Mouse (Mus musculus) thymus, adult 18-20 months (tissue): ENCODE results near the gene Gdi2.
"Not testable (repeated sequence)": the region's sequence is repeated elsewhere in the genome, so short reads cannot be mapped to it uniquely, and the experiment has no call there.

Experiments
- DNase-seq, 2 experiments: peaks; one replicate each; pipeline ENCODE4 v3.0.0; 2022; ENCODE audit warnings: mixed read lengths in 2 of 2

The Gdi2 gene

GRCm38 (mm10) chr13:3537594-3538222, at the start of gene Gdi2:
Gdi2 (plus strand) TSS chr13:3538063.
- DNase-seq = peak; percentile 89 to 91

- DNase-seq = no peak
These were observed 42.3 kb upstream of the Gdi2 start for GRCm38 (mm10) chr13:3495526-3495925.

DNA sequence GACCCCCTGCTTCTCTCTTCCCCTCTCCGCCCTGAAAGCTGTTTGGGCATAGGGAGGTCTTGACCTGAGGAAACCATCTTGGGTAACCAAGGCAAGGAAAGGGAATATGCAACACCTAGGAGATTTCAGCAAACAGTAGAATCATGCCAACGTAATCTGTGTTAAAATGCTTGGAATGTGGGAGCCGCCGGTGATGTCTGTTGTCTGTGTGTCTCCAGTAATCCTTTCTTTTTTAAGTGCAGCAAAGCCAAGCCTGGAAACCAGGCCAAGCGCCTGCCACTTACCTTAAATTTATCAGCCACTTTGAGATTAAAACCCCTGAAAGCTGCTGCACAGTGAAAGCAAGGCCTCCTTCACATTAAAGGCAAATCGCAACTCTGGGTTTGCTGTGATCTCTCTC, 36.8 kb upstream of the Gdi2 start:
- not testable (repeated sequence) for DNase-seq

DNA sequence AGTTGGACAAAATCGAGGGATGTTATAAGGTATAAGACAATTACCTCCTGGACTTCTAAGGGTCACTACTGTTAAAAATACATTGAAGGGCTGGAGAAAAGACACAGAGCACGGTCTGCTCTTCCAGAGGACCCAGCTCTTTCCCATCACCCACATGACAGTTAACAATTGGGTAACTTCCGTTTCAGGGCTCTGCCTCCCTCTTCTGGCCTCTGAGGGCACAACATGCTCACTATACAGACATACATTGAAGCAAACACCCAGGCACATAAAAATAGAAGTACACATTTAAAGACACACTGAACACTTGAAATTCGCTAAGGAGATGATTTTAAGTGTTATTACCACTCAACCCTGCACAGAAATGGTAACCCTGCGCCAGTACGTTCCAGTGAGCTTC, 22.5 kb upstream of the Gdi2 start:
- DNase-seq = not testable (repeated sequence)

GRCm38 (mm10) chr13:3519357-3519756, 18.5 kb upstream of the Gdi2 start:
- DNase-seq = not testable (repeated sequence)

GRCm38 (mm10) chr13:3519994-3520393, 17.9 kb upstream of the Gdi2 start:
- not testable (repeated sequence) for DNase-seq

DNA sequence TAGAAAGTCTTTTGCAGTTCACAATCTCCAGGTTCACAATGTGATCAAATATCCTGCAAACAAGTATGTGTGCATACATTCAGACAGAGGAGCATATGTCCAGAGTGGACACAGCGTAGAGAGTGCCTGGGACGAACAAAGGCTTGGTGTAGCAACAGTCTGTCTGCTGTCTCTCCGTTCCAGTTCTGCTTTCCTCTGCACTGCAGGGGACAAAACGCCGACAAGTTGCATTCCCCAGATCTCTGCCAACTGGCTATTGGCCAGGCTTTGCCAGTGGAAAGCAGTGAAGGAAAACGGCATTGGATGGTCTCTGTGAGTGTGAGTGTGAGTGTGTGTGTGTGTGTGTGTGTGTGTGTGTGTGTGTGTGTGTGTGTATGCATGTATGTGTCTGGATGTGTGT, 14.4 kb upstream of the Gdi2 start:
- no peak for DNase-seq

- DNase-seq = no peak
These were observed 13.9 kb upstream of the Gdi2 start for GRCm38 (mm10) chr13:3523946-3524345.

DNA sequence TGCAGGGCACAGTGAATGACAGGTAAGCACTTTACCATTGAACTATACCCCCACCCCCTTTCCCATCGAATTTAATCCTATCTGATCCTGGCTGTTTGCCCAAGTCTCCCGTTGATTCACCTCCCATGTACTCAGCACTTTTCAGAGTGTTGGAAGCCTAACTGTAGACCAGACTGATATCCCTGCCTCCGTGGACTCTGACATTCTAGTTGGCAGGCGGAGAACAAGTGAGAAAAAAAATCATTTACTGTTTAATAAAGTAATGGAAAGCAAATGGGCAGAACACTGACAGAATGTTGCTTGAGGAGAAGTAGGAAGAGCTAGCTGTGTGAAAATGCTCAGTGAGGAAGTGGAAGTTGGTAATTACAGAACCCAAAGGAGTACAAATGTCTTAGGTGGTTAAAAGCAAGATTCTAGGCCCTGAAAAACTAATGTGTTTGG, 12.2 kb upstream of the Gdi2 start:
- DNase-seq = no peak

- peak in 1 of 2 experiments; percentile 52 for DNase-seq
These were observed 11.5 kb upstream of the Gdi2 start for GRCm38 (mm10) chr13:3526328-3526727.

DNA sequence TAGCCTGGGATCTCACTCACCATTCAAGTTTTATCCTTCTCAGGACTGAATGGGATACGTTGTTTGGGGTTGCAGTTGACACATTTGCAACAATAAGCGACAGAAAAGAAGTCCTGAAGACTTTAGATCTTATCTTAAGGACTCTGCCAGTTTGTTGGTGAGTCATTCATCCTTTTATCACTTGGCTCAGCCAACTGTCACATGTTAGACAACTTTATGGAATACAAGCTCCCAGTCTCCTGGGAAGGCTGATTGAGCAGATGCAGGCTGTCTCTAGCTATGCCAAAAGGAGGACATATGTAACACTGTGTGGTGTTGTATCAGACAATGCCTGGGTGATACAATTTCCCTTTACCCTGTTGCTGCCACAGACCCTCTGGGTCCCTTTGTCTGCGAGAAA, 7.4 kb upstream of the Gdi2 start:
- no peak for DNase-seq

GRCm38 (mm10) chr13:3531176-3531575, 6.7 kb upstream of the Gdi2 start:
- not testable (repeated sequence) for DNase-seq

DNA sequence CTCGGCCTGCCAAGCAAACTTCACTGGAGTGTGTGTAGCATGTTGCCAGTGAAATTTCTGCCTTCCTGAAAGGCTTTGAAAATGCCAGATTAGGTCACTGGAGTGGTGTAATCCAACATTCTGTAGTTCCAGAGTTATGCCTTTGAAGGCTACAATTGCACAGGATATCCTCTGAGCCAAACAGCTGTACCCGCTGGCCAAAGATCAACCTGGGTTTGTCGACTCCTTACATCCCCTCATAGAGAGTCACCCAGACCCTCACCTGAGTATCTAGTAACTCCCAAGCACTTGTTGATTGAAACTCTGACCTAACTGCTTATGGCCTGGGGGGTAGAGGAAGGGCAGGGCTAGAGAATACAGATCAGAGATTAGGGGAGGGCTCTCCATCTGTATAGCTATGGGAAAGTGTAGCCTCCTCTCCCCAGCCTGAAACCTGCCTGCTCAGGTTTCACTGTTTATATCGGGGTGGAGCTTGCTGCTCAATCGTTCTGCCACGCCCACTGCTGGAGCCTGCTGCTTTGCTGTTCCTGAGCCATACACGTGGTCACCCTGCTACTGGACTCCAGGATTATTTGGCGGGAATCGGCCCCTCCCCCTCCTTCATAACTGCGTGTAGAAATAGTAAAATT, 6.1 kb upstream of the Gdi2 start:
- DNase-seq = no peak

- no peak for DNase-seq
These were observed 5.4 kb upstream of the Gdi2 start for GRCm38 (mm10) chr13:3532451-3532850.

DNA sequence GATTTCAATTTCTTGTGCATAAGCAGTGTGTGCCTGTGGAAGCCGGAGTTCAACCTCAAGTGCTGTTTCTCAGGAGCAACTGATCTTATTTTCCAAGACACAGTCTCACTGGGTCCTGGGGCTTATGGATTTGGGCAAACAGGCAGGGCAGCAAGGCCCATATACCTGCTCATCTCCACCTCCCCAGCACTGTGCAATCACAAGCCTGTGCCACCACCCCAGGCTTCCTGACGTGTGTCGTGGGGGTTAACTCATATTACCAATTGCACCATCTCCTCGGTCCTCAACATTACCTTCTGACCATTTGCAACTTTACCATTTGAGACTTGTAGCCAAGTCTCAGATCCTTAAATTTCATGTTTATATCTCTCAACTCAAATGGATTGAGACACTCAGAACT, 3.7 kb upstream of the Gdi2 start:
- no peak for DNase-seq

DNA sequence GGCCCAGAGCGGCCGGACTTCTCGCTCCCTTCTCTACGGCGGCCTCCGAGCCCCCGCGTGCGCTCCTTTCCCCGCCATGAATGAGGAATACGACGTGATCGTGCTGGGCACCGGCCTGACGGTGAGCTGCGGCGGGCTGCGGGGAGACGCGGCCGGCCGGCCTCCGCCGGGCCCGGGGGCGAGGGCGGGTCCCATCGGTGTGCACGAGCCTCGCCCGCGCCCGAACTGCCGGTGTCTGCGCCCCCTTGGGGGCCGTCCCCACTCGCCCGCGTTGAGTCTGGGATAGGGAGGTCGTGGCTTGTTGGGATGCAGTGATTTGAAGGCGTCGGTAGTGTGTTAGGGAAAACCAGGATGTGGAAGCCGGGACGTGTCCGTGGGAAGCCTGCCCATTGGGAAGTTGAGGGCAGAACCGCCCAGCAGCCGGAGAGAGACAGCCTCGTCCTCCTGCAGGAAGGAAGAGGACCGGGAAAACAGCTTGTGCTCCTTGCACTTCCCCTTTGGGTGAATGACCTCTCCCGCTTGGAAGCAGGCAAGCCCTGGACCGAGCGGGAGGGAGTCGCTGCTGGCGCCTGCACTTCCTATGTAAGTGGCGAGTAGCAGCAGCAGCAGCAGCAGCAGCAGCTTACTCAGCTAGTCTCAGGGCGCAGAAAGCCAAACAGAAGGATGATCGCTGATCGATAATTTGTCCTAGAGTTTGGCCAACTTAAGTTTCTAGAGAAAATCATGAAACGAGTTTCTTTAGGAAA, 533 bp downstream of the Gdi2 start:
- DNase-seq = peak; percentile 44 to 52

DNA sequence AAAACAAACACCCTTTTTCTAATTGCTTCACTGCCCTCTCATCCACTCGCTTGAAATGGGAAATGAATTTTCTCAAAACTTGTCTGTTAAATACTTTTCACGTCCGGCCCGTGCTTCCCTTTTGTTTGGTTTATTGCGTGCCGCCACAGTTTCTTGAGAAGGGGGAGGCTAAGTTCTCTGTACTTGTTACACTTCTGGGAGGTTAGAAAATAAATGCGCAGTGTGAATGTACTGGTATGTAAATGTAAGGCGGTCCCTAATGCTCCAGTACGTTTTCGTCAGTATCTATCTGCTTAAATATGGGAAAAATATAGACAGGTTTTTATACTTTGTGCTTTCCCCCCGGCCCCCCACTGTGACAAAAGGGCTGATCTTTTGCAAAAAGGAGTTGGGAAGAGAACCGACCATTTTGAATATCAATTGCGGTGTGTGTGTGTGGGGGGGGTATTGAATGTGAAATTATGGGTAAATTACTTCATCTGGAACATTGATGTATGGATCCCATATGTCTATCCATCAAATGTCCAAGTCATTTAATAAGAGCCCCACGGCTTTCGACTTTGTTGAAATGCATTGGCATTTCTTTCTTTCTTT, 1.2 kb downstream of the Gdi2 start:
- no peak for DNase-seq

DNA sequence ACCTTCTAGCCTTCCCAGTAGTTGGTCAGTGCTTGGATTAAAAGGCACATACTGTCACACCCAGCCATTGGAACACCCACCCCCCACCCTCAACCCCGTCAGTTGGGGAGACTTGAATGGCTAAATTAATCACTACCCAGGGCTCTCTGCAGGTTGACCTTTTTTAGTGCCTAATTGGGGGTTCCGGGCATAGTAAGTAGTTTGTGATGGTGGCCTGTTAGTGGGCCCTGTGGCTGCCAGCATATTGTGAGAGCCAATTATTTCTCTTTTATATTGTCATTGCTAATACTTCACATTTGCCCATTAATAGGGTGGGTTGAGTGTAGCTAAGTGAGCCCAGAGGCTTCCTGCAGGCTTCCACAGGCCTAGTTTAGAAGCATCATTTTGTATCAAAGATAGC, 2.3 kb downstream of the Gdi2 start:
- DNase-seq = no peak

DNA sequence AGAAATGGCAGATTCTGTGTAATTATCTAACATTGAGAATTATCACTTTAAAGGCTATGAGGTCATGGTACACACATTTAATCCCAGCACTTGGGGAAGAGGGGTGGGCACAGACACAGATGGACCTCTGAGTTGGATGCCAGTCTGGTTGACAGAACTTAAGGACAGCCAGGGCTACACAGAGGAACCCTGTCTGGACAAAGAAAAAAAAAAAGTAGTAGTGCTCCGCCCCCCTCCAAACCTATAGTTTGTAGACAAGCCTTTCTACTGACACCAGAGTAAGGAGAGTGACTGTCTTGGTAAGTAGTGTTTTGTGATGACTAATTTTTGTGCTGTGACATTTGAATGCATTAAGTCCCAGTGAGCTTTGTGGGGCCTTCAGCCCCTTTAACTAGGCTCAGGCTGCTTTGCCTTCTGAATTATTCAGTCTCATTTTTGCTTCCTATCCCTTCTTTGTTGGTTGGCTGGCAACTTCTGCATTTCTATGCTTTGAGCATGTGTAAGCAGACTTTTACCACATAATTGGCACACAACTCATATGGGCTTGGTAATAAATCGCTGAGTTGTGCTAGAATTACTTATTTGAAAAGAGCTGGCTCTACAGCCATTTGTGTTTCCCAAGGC, 3.4 kb downstream of the Gdi2 start:
- DNase-seq = no peak

GRCm38 (mm10) chr13:3544077-3544874, 6.4 kb downstream of the Gdi2 start:
- no peak for DNase-seq

DNA sequence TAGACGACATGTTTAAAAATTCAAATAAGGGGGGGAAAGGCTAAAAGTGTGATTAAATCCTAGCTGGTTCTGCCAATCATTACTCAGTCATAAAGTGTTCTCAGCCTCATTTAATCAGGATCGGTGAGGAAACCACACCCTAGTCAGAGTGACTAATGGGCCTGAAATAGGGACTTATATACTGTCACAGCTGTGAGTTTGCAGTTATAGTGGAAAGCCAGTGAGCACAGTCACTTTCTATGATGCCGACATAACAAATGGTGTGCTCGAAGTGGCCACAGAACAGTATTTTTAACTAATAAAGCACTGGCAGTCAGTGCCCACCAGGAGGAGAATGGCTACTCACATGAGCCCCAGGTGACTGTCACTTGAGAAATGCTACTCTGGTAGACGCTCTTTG, 7.1 kb downstream of the Gdi2 start:
- no peak for DNase-seq

GRCm38 (mm10) chr13:3547410-3547809, 9.5 kb downstream of the Gdi2 start:
- DNase-seq = no peak
